Mouse (Mus musculus) C2C12 (cell line): ENCODE results near the gene Calm2.

ENCODE experiments used
- CEBPB ChIP-seq: IDR thresholded peaks from one replicate; pipeline ENCODE4 v1.6.1; 2011; ENCODE audit warnings: low read depth, mild to moderate bottlenecking, control low read depth, moderate library complexity
- CTCF ChIP-seq: IDR thresholded peaks from one replicate; pipeline ENCODE4 v1.5.1; 2011; ENCODE audit not compliant: control insufficient read depth, insufficient read depth, insufficient read length
- MAX ChIP-seq: IDR thresholded peaks from one replicate; pipeline ENCODE4 v1.6.1; 2011; ENCODE audit warnings: mild to moderate bottlenecking, control low read depth
- MYOD1 ChIP-seq: IDR thresholded peaks from one replicate; pipeline ENCODE4 v1.6.1; 2011; ENCODE audit warnings: low read depth; ENCODE audit not compliant: control insufficient read depth, insufficient read length
- MYOG ChIP-seq: IDR thresholded peaks from one replicate; pipeline ENCODE4 v1.6.1; 2011; ENCODE audit not compliant: control insufficient read depth, insufficient read length; ENCODE audit errors: extremely low read depth
- USF1 ChIP-seq: IDR thresholded peaks from one replicate; pipeline ENCODE4 v1.6.1; 2011; ENCODE audit warnings: low read depth, mild to moderate bottlenecking, control low read depth, moderate library complexity

DNA sequence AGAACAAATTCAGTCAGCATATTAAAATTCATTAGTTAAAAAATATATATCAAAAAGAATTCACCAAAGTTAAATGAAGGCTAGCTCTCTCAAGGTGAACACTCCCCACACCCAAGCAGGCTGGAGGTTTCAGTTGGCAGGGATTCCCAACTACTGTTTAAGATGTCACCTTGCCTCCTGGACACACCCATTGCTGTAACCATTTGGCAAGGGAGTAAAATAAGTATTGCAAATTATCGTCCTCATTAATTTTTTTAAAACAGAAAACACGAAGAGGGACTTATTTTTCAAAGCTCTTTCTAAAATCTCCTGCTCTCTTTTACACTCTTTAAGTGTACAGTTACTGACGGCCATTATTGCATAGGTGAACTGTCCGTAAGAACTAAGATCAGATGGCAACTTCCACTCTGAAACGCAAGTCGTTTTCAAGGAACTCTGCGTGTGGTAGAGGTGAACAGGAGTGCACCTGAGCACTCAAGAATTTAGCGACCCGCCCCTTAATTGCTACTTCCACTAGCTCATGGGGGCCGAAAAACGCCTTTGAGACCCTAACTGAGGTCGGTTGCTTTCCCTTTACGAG is 1.3 kb downstream of the Calm2 start:
- TF ChIP-seq CTCF (no peak), MYOD1 (no peak), USF1 (no peak), MAX (no peak), CEBPB (no peak), MYOG (no peak)
